Mouse (Mus musculus) forebrain, embryonic 16.5 days (tissue): Measurements from ENCODE around the gene Ifna7. TPM values are rescaled to one million over a fixed set of nuclear protein-coding genes. Genes with fewer than 3 reads are reported as not detected.
"Not testable (repeated sequence)": the region's sequence is repeated elsewhere in the genome, so short reads cannot be mapped to it uniquely, and the experiment has no call there.

ENCODE experiments used
- ATAC-seq: fragments of 200-750 bp; cut with Nextera tagmentation; 2 replicates; pipeline ENCODE4 v1.8.0; 2017; ENCODE audit warnings: mild to moderate bottlenecking, moderate library complexity
- H3K27ac ChIP-seq: fragments of 300-500 bp; sonication (generic); 2 replicates; pipeline ENCODE4 v1.5.1; 2014; ENCODE audit warnings: low read length, control low read depth
- H3K27me3 ChIP-seq: fragments of 300-500 bp; sonication (generic); replicated peaks from 2 replicates; pipeline ENCODE4 v1.6.1; 2014; ENCODE audit warnings: low read length; ENCODE audit not compliant: control insufficient read depth, insufficient read depth
- H3K36me3 ChIP-seq: fragments of 300-500 bp; sonication (generic); 2 replicates; pipeline ENCODE4 v1.6.1; 2014; ENCODE audit not compliant: control insufficient read depth, insufficient read depth
- H3K4me1 ChIP-seq: fragments of 300-500 bp; sonication (generic); replicated peaks from 2 replicates; pipeline ENCODE4 v1.6.1; 2014; ENCODE audit warnings: low read length; ENCODE audit not compliant: control insufficient read depth, insufficient read depth
- H3K4me2 ChIP-seq: fragments of 300-500 bp; sonication (generic); 2 replicates; pipeline ENCODE4 v1.6.1; 2014; ENCODE audit warnings: mild to moderate bottlenecking, low read length, control low read depth
- H3K4me3 ChIP-seq: fragments of 300-500 bp; sonication (generic); replicated peaks from 2 replicates; pipeline ENCODE4 v1.5.1; 2014; ENCODE audit warnings: mild to moderate bottlenecking, low read length, control low read depth
- H3K9ac ChIP-seq: fragments of 300-500 bp; sonication (generic); replicated peaks from 2 replicates; pipeline ENCODE4 v1.6.1; 2014; ENCODE audit warnings: low read depth, low read length, control low read depth
- H3K9me3 ChIP-seq: fragments of 300-500 bp; sonication (generic); 2 replicates; pipeline ENCODE4 v1.6.1; 2016; ENCODE audit warnings: low read length; ENCODE audit not compliant: control insufficient read depth
- WGBS: fragments of 180-500 bp; shearing (Covaris S2); extraction: QIAGEN DNeasy Blood & Tissue Kit; methylation state at CpG from one replicate; pipeline ENCODE4 v1.1.7; 2014; 5-methylcytosine and 5-hydroxymethylcytosine counted together
- polyA plus RNA-seq: library from polyadenylated mRNA; unstranded; fragments of >200 nt; fragmentation: Nextera tagmentation; extraction: Ambion mirVana; gene quantifications from 2 replicates; pipeline ENCODE4 v1.2.1, GENCODE M21; 2015

Gene Ifna7
- polyA plus RNA-seq, 1 experiment from 2014 or later, result not detected

DNA sequence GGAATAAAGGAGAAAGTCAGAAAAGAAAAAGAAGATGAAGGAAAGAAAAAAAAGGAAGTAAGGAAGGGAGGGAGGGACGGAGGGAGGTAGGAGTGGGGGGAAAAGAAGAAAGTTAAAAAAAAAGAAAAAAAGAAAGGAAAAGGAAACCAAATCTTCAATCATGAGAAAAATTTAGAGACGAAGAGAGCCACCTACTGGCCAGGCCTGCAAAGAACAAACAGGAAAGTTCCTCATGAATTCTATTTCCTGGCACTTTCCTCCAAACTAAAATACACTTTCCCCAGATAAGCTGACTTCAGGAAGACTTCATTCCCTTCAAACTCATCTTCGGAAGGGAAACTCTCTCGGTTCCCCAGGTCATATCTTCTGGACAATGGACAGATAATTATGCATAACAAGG, 14.5 kb downstream of the Ifna7 start:
- Histone ChIP-seq H3K36me3 (no peaks in the 10 kb centered on the region), H3K9me3 (no peaks in the 10 kb centered on the region), H3K4me3 (no peak overlapping the region), H3K27me3 (no peaks in the 10 kb centered on the region), H3K27ac (no peak overlapping the region), H3K4me2 (no peak overlapping the region), H3K9ac (no peak overlapping the region), H3K4me1 (no peaks in the 10 kb centered on the region)
- WGBS, result 29% methylated on average over 4 of the region's 4 CpGs
- no peak for ATAC-seq

DNA sequence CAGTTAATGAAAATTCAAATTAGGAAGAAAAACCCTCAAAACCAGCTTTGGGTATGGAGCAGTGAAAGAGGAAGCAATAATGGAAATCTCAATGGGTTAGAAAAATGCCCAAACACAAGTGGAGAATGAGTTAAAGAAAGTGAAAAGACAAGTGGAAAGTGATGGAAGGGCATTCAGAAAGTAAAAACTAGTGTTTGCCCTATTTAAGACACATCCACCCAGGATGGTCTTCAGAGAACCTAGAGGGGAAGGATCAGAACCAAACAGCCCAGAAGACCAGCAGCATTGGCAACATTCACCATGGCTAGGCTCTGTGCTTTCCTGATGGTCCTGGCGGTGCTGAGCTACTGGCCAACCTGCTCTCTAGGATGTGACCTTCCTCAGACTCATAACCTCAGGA, 19.2 kb downstream of the Ifna7 start, which contains the start of gene Ifna5:
Gene Ifna5 (plus strand): TSS at position 301 of the 400 bp plus-strand sequence.
- not testable (repeated sequence) for H3K9ac ChIP-seq, H3K4me1 ChIP-seq, H3K4me2 ChIP-seq, H3K27me3 ChIP-seq, H3K4me3 ChIP-seq, ATAC-seq, H3K27ac ChIP-seq, H3K9me3 ChIP-seq, H3K36me3 ChIP-seq
- WGBS, result 78% methylated on average over 1 of the region's 1 CpGs

DNA sequence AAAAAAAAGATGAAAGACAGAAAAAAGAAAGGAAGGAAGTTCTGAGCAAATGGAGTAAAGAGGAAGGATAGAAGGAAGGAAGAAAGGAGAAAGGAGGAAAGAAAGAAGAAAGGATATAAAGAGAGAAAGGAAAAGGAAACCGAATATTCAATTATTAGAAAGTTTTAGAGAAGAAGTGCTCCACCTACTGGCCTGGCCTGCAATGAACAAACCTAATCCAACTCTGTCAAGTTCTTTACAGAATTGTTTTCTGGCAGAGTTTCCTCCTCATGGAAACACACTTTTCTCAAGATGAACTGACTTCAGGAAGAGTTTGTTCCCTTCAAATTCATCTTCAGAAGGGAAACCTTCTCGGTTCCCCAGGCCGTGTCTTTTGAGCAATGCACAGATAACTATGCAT, 22.8 kb downstream of the Ifna7 start:
- H3K4me3 ChIP-seq, result no peak overlapping the region
- no peak for ATAC-seq
- no peak overlapping the region for H3K4me2 ChIP-seq
- no peak overlapping the region for H3K27ac ChIP-seq
- no peak overlapping the region for H3K9ac ChIP-seq
- no peaks in the 10 kb centered on the region for H3K27me3 ChIP-seq
- no peaks in the 10 kb centered on the region for H3K4me1 ChIP-seq
- H3K36me3 ChIP-seq, result no peaks in the 10 kb centered on the region
- 44% methylated on average over 3 of the region's 3 CpGs for WGBS
- no peaks in the 10 kb centered on the region for H3K9me3 ChIP-seq

DNA sequence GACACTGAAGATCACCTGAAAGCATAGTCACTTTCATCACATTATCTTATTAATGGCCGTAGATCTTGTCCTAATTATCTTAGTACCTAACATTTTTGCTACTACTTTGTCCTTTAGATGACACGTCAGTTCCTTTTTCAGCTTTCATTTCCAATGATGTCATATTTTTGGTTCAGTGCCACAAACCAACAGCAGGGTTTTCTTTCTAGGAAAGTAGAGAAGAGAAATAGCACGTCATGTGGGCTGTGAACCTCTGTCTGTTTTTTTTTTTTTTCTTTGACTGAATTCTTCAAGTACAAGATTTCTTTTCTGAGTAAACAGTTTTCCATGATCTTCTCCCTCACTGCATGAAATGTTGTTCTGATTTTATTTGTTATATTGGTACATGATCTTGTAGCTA, 24.0 kb downstream of the Ifna7 start:
- no peaks in the 10 kb centered on the region for H3K27me3 ChIP-seq
- no peaks in the 10 kb centered on the region for H3K36me3 ChIP-seq
- no peak overlapping the region for H3K4me3 ChIP-seq
- no peak for ATAC-seq
- no peaks in the 10 kb centered on the region for H3K9me3 ChIP-seq
- 68% methylated on average over 3 of the region's 3 CpGs for WGBS
- H3K9ac ChIP-seq, result no peak overlapping the region
- H3K4me1 ChIP-seq, result no peaks in the 10 kb centered on the region
- no peak overlapping the region for H3K27ac ChIP-seq
- no peak overlapping the region for H3K4me2 ChIP-seq

DNA sequence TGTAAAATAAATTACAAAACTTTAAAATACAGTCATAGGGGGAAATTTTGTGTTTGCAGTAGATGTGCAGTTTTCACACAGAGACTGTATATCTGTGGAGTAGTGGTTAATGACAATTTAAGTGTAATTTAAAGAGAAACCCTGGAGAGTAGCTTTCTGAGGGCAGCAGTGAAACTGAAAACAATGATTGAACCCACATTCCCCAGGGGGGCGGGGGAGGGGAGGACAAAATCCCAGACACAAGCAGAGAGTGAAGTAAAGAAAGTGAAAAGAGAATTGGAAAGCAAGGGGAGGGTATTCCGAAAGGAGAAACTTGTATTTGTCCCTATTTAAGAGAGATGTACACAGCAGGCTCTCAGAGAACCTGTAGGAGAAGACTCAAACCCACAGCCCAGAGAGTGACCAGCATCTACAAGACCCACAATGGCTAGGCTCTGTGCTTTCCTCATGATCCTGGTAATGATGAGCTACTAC, 25.4 kb downstream of the Ifna7 start, which contains the start of gene Ifna4:
Gene Ifna4 (plus strand): TSS at position 424 of the 474 bp plus-strand sequence.
- Histone ChIP-seq H3K27ac (no peak within 1 kb of the TSS), H3K4me2 (no peak within 1 kb of the TSS), H3K36me3 (no peaks in the 10 kb centered on the region), H3K9ac (no peak within 1 kb of the TSS), H3K4me1 (no peaks in the 10 kb centered on the region), H3K4me3 (no peak within 1 kb of the TSS), H3K27me3 (no peaks in the 10 kb centered on the region), H3K9me3 (no peaks in the 10 kb centered on the region)
- 29% methylated on average over 2 of the region's 2 CpGs for WGBS
- ATAC-seq, result no peak

DNA sequence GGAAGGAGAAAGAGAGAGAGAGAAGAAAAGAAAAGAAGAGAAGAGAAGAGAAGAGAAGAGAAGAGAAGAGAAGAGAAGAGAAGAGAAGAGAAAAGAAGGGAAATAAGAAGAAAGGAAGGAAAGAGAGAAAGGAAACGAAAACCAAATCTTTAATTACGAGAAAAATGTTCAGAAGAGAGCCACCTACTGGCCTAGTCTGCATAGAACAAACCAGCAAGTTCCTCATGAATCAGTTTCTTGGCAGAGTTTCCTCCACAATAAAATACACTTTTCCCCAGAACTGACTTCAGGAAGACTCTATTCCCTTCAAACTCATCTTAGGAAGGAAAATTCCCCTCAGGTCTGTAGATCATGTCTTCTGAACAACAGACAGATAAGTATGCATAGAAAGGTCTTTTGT, 29.3 kb downstream of the Ifna7 start:
- no peak for ATAC-seq

DNA sequence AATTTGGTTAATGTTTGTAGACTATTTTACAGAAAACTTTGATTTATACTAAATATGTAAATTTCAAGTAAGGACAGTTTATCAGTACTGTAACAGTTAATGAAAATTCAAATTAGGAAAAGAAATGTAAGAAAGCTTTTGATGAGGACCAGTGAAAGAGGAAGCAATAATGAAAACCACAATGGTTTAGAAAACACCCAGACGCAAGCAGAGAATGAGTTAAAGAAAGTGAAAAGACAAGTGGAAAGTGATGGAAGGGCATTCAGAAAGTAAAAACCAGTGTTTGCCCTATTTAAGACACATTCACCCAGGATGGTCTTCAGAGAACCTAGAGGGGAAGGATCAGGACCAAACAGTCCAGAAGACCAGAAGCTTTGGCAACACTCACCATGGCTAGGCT, 33.7 kb downstream of the Ifna7 start, which contains the start of gene Ifna1:
Gene Ifna1 (plus strand): TSS at position 390 of the 400 bp plus-strand sequence.
- H3K27ac ChIP-seq, result no peak within 1 kb of the TSS
- no peak within 1 kb of the TSS for H3K4me2 ChIP-seq
- no peak within 1 kb of the TSS for H3K9ac ChIP-seq
- no peaks in the 10 kb centered on the region for H3K27me3 ChIP-seq
- no peak within 1 kb of the TSS for H3K4me3 ChIP-seq
- peaks cover 5% of the 10 kb centered on the region for H3K4me1 ChIP-seq
- no peaks in the 10 kb centered on the region for H3K36me3 ChIP-seq
- H3K9me3 ChIP-seq, result no peaks in the 10 kb centered on the region
- no peak for ATAC-seq
- 33% methylated on average over 1 of the region's 1 CpGs for WGBS

More for the DNA sequence above, 29.3 kb downstream of the Ifna7 start:
- H3K4me2 ChIP-seq, result no peak overlapping the region
- no peaks in the 10 kb centered on the region for H3K36me3 ChIP-seq
- no peaks in the 10 kb centered on the region for H3K27me3 ChIP-seq
- no peak overlapping the region for H3K4me3 ChIP-seq
- no peak overlapping the region for H3K9ac ChIP-seq
- H3K4me1 ChIP-seq, result no peaks in the 10 kb centered on the region
- H3K9me3 ChIP-seq, result no peaks in the 10 kb centered on the region
- WGBS, result 46% methylated on average over 2 of the region's 2 CpGs
- H3K27ac ChIP-seq, result no peak overlapping the region

DNA sequence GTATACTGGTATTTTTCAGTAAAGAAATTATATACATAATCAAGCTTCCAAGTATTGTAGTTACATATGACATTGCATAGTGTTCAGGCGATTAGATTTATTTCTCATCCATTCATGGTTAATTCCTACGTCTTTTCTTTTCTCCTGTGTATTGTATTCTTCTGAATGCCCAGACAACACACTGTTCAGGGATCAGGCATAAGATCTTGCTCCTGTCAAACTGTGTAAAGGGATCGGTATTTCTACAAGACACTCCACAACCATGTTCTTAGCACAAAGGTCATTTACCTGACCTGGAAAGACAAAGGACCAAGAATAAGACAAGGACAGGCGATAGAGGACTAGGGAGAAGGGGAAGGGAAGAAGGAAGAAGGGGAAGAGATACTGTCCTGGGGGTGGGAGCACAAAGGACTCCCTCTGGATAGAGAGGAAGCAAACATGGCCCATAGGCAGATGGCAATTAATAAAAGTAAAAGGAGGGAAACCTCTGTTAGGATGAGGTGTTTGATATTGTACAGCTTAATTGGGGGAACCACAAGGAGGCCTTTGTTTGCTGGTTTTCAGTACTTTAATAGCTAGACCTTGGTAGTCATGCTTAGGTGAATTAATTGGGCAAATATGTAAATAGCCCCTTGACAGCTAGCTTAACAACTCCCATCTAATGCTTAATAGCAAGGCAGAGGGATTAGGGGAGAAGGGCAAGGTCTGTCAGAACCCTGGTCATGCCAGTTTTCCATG, 35.2 kb downstream of the Ifna7 start:
- peak; percentile 50; the same call in 1 of the 2 replicates for ATAC-seq
- Histone ChIP-seq H3K27me3 (no peaks in the 10 kb centered on the region), H3K9me3 (no peaks in the 10 kb centered on the region), H3K4me2 (no peak overlapping the region), H3K4me1 (peaks cover 5% of the 10 kb centered on the region), H3K9ac (no peak overlapping the region), H3K36me3 (no peaks in the 10 kb centered on the region), H3K27ac (no peak overlapping the region), H3K4me3 (no peak overlapping the region)
- 12% methylated on average over 4 of the region's 4 CpGs for WGBS

DNA sequence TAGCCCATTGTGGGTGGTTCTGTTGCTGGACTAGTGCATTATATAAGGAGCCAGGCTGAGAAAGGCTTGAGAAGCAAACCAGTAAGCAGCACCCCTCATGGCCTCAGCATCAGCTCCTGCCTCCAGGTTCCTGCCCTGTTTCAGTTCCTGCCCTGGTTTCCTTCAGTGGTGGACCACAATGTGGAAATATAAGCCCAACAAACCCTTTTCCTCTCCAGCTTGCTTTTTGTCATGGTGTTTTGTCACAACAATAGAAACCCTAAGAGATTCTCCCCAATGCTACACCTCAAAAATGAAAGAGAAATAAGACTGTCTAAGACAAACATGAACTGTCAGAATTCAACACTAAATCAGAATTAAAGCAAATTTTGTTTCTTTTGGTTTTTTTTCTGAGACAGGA, 43.2 kb downstream of the Ifna7 start:
- no peak for ATAC-seq
- H3K4me1 ChIP-seq, result no peaks in the 10 kb centered on the region
- no peak overlapping the region for H3K4me3 ChIP-seq
- H3K9ac ChIP-seq, result no peak overlapping the region
- no peaks in the 10 kb centered on the region for H3K27me3 ChIP-seq
- no peak overlapping the region for H3K4me2 ChIP-seq
- no peak overlapping the region for H3K27ac ChIP-seq
- H3K9me3 ChIP-seq, result no peaks in the 10 kb centered on the region
- no peaks in the 10 kb centered on the region for H3K36me3 ChIP-seq
